Mouse (Mus musculus) embryonic fibroblast, embryonic 13.5 days (primary cell): ENCODE data around the gene Foxp1.

Experiments used
- CTCF ChIP-seq: IDR thresholded peaks from 2 replicates; pipeline ENCODE4 v1.5.1; 2011; ENCODE audit warnings: mild to moderate bottlenecking, control low read depth, low read length, moderate library complexity, borderline replicate concordance; ENCODE audit not compliant: insufficient read depth
- POLR2A ChIP-seq: IDR thresholded peaks from 2 replicates; pipeline ENCODE4 v1.6.1; 2011; ENCODE audit warnings: low read depth, mild to moderate bottlenecking, control low read depth, low read length, moderate library complexity

GRCm38 (mm10) chr6:99126717-99127116 is 395.8 kb downstream of the Foxp1 start:
- TF ChIP-seq CTCF (no peak), POLR2A (no peak)
